Mouse (Mus musculus) G1E (cell line): ENCODE results near the gene Cd33. TPM values are rescaled to one million over a fixed set of nuclear protein-coding genes. Genes with fewer than 3 reads are reported as not detected.

Experiments used
- ATAC-seq: 2 replicates; pipeline ENCODE4 v1.8.0; 2016; ENCODE audit warnings: mild to moderate bottlenecking; ENCODE audit not compliant: insufficient number of reproducible peaks, poor library complexity, low FRiP score, severe bottlenecking; ENCODE audit errors: extremely low read depth
- DNase-seq: peaks from one replicate; pipeline ENCODE4 v3.0.0; 2012; ENCODE audit warnings: low spot score
- H3K27me3 ChIP-seq: 2 replicates; pipeline ENCODE4 v1.6.1; 2012; ENCODE audit warnings: mild to moderate bottlenecking, low read length, inconsistent platforms; ENCODE audit not compliant: insufficient read depth
- H3K36me3 ChIP-seq: replicated peaks from 2 replicates; pipeline ENCODE3; 2012; ENCODE audit warnings: mild to moderate bottlenecking, inconsistent platforms
- H3K4me1 ChIP-seq: 2 replicates; pipeline ENCODE4 v1.6.1; 2012; ENCODE audit warnings: low read depth, low read length, inconsistent platforms, mixed read lengths; ENCODE audit not compliant: insufficient read depth
- H3K4me3 ChIP-seq: 2 replicates; pipeline ENCODE4 v1.5.1; 2012; ENCODE audit warnings: low read depth, mild to moderate bottlenecking, inconsistent platforms, low read length, moderate library complexity, mixed read lengths
- H3K9me3 ChIP-seq: replicated peaks from 2 replicates; pipeline ENCODE4 v1.6.1; 2012; ENCODE audit warnings: inconsistent platforms
- CTCF ChIP-seq: IDR thresholded peaks from 2 replicates; pipeline ENCODE4 v1.5.1; 2012; ENCODE audit warnings: low read depth, low read length, inconsistent platforms, mixed read lengths
- GATA1 ChIP-seq: IDR thresholded peaks from 2 replicates; pipeline ENCODE4 v1.6.1; 2012; ENCODE audit warnings: borderline replicate concordance, low read length, inconsistent platforms, mixed read lengths
- GATA2 ChIP-seq: IDR thresholded peaks from 2 replicates; pipeline ENCODE4 v1.6.1; 2012; ENCODE audit warnings: low read depth, low read length, inconsistent platforms, borderline replicate concordance
- POLR2AphosphoS5 ChIP-seq: IDR thresholded peaks from 2 replicates; pipeline ENCODE4 v1.6.1; 2012; ENCODE audit warnings: low read depth, low read length, inconsistent platforms; ENCODE audit not compliant: insufficient replicate concordance
- TAL1 ChIP-seq: conservative IDR thresholded peaks from 2 replicates; pipeline ENCODE4 v1.6.1; 2012; ENCODE audit warnings: low read depth, low read length, inconsistent platforms, mixed read lengths
- polyA plus RNA-seq: library from polyadenylated mRNA; stranded (reverse); fragments of >175 nt; gene quantifications from 2 replicates; pipeline ENCODE4 v1.2.3, GENCODE M21; 2012
- total RNA-seq, 2 experiments: library from RNA; stranded (forward) in 1 of 2; stranded (reverse) in 1 of 2; fragments of 200-1000 nt in 1 of 2; fragments of >200 nt in 1 of 2; fragmentation: Nextera tagmentation in 1 of 2; gene quantifications; 2 replicates each; pipeline ENCODE4 v1.2.3; 2014 to 2017

Gene Cd33
- total and polyA plus RNA-seq, 3 experiments: 0.60 to 0.69 TPM; not detected in 1

GRCm38 (mm10) chr7:43525313-43525712 is 18.9 kb downstream of the Cd33 start:
- TF ChIP-seq CTCF (no peak), POLR2AphosphoS5 (no peak), TAL1 (no peak), GATA1 (no peak), GATA2 (no peak)
- no peak for ATAC-seq
- DNase-seq: no peak
- H3K4me1 ChIP-seq: peaks cover 4% of the 10 kb centered on the region; the same call in 1 of the 2 replicates
- no peaks in the 10 kb centered on the region for H3K36me3 ChIP-seq
- no peaks in the 10 kb centered on the region for H3K27me3 ChIP-seq
- no peaks in the 10 kb centered on the region for H3K9me3 ChIP-seq
- H3K4me3 ChIP-seq: no peak overlapping the region

GRCm38 (mm10) chr7:43522776-43523175 is 21.5 kb downstream of the Cd33 start:
- Histone ChIP-seq H3K4me3 (no peak overlapping the region), H3K27me3 (0 out of 2 replicates have a peak, but pooled peaks cover 2% of the 10 kb centered on the region), H3K36me3 (no peaks in the 10 kb centered on the region), H3K4me1 (no peaks in the 10 kb centered on the region), H3K9me3 (no peaks in the 10 kb centered on the region)
- TF ChIP-seq POLR2AphosphoS5: no peak
- TF ChIP-seq GATA2: no peak
- TF ChIP-seq CTCF: no peak
- TF ChIP-seq GATA1: no peak
- TF ChIP-seq TAL1: no peak
- ATAC-seq (no peak), DNase-seq (no peak)

GRCm38 (mm10) chr7:43518341-43518740 is 25.9 kb downstream of the Cd33 start:
- ATAC-seq (no peak), DNase-seq (no peak)
- H3K36me3 ChIP-seq: no peaks in the 10 kb centered on the region
- no peaks in the 10 kb centered on the region for H3K9me3 ChIP-seq
- 0 out of 2 replicates have a peak, but pooled peaks cover 2% of the 10 kb centered on the region for H3K27me3 ChIP-seq
- no peaks in the 10 kb centered on the region for H3K4me1 ChIP-seq
- TF ChIP-seq GATA1 (no peak), CTCF (no peak), TAL1 (no peak), POLR2AphosphoS5 (no peak), GATA2 (no peak)
- H3K4me3 ChIP-seq: no peak overlapping the region

- Histone ChIP-seq H3K4me1 (no peaks in the 10 kb centered on the region), H3K27me3 (0 out of 2 replicates have a peak, but pooled peaks cover 2% of the 10 kb centered on the region), H3K4me3 (no peak overlapping the region), H3K9me3 (no peaks in the 10 kb centered on the region), H3K36me3 (no peaks in the 10 kb centered on the region)
- ATAC-seq: no peak
- no peak for DNase-seq
- TF ChIP-seq TAL1 (no peak), GATA1 (no peak), CTCF (no peak), GATA2 (no peak), POLR2AphosphoS5 (no peak)
These were observed 29.2 kb downstream of the Cd33 start for GRCm38 (mm10) chr7:43515076-43515475.

GRCm38 (mm10) chr7:43512519-43512918 is 31.7 kb downstream of the Cd33 start:
- no peak for TF ChIP-seq CTCF
- no peak for TF ChIP-seq GATA1
- no peak for TF ChIP-seq GATA2
- no peak for TF ChIP-seq POLR2AphosphoS5
- TF ChIP-seq TAL1: no peak
- H3K27me3 ChIP-seq: no peaks in the 10 kb centered on the region
- ATAC-seq: no peak

GRCm38 (mm10) chr7:43511707-43512478 is 32.3 kb downstream of the Cd33 start:
- H3K4me1 ChIP-seq: no peaks in the 10 kb centered on the region
- H3K36me3 ChIP-seq: no peaks in the 10 kb centered on the region
- ATAC-seq (no peak), DNase-seq (no peak)
- TF ChIP-seq GATA2 (no peak), TAL1 (no peak), CTCF (no peak), POLR2AphosphoS5 (no peak), GATA1 (no peak)
- no peak overlapping the region for H3K4me3 ChIP-seq
- no peaks in the 10 kb centered on the region for H3K9me3 ChIP-seq
- H3K27me3 ChIP-seq: no peaks in the 10 kb centered on the region

More at GRCm38 (mm10) chr7:43512519-43512918, 31.7 kb downstream of the Cd33 start:
- DNase-seq: no peak
- no peaks in the 10 kb centered on the region for H3K9me3 ChIP-seq
- no peak overlapping the region for H3K4me3 ChIP-seq
- no peaks in the 10 kb centered on the region for H3K4me1 ChIP-seq
- no peaks in the 10 kb centered on the region for H3K36me3 ChIP-seq
